Mouse (Mus musculus): ENCODE measurements around the gene Exoc3l.
A peak's percentile ranks its signal among the peaks of the same experiment; 100 is the strongest.

Gene Exoc3l

GRCm38 (mm10) chr8:105295895-105296573 lies at the start of gene Exoc3l:
Gene Exoc3l, minus strand, starts transcription at chr8:105296101.
- no peak for DNase-seq (ENCODE audit: low read depth, low spot score)

- DNase-seq (ENCODE audit: low read depth, low spot score) = no peak
Observed at GRCm38 (mm10) chr8:105345061-105345975, 49.4 kb upstream of the Exoc3l start.

GRCm38 (mm10) chr8:105343791-105344574 lies 48.1 kb upstream of the Exoc3l start:
- DNase-seq (ENCODE audit: low read depth, low spot score) = no peak

- no peak for DNase-seq (ENCODE audit: low read depth, low spot score)
Observed at GRCm38 (mm10) chr8:105342768-105343167, 46.9 kb upstream of the Exoc3l start.

- no peak for DNase-seq (ENCODE audit: low read depth, low spot score)
Observed at GRCm38 (mm10) chr8:105341399-105341798, 45.5 kb upstream of the Exoc3l start.

GRCm38 (mm10) chr8:105339886-105340635 lies 44.2 kb upstream of the Exoc3l start:
- DNase-seq (ENCODE audit: low read depth, low spot score) = no peak

GRCm38 (mm10) chr8:105338992-105339391 lies 43.1 kb upstream of the Exoc3l start:
- DNase-seq (ENCODE audit: low read depth, low spot score) = no peak

GRCm38 (mm10) chr8:105336373-105337130 lies 40.7 kb upstream of the Exoc3l start:
- peak; percentile 75 for DNase-seq (ENCODE audit: low read depth, low spot score)

GRCm38 (mm10) chr8:105332523-105332922 lies 36.6 kb upstream of the Exoc3l start:
- DNase-seq (ENCODE audit: low read depth, low spot score) = no peak

GRCm38 (mm10) chr8:105331931-105332330 lies 36.0 kb upstream of the Exoc3l start:
- no peak for DNase-seq (ENCODE audit: low read depth, low spot score)

GRCm38 (mm10) chr8:105331469-105331868 lies 35.6 kb upstream of the Exoc3l start:
- no peak for DNase-seq (ENCODE audit: low read depth, low spot score)

- no peak for DNase-seq (ENCODE audit: low read depth, low spot score)
Observed at GRCm38 (mm10) chr8:105330325-105330724, 34.4 kb upstream of the Exoc3l start.

GRCm38 (mm10) chr8:105326968-105327367 lies 31.1 kb upstream of the Exoc3l start:
- DNase-seq (ENCODE audit: low read depth, low spot score) = no peak

- DNase-seq (ENCODE audit: low read depth, low spot score) = peak; percentile 97
Observed at GRCm38 (mm10) chr8:105326141-105326672, 30.3 kb upstream of the Exoc3l start, which contains the start of the genes Lrrc29 and Tmem208. Gene Lrrc29, minus strand, starts transcription at chr8:105326278. Gene Tmem208, plus strand, starts transcription at chr8:105326354.

GRCm38 (mm10) chr8:105325641-105326093 lies 29.8 kb upstream of the Exoc3l start:
- no peak for DNase-seq (ENCODE audit: low read depth, low spot score)

- DNase-seq (ENCODE audit: low read depth, low spot score) = no peak
Observed at GRCm38 (mm10) chr8:105323183-105323582, 27.3 kb upstream of the Exoc3l start.

GRCm38 (mm10) chr8:105318662-105319190 lies 22.8 kb upstream of the Exoc3l start:
- DNase-seq (ENCODE audit: low read depth, low spot score) = no peak

- no peak for DNase-seq (ENCODE audit: low read depth, low spot score)
Observed at GRCm38 (mm10) chr8:105317941-105318340, 22.0 kb upstream of the Exoc3l start.

- no peak for DNase-seq (ENCODE audit: low read depth, low spot score)
Observed at GRCm38 (mm10) chr8:105315073-105315769, 19.3 kb upstream of the Exoc3l start.
